Mouse (Mus musculus) heart, adult 9 months (tissue): Measurements from ENCODE around the gene Col4a2.

Experiments used
- DNase-seq, 2 experiments: peaks; one replicate each; pipeline ENCODE4 v3.0.0; 2022; ENCODE audit warnings: low spot score in 2 of 2

Col4a2 gene

DNA sequence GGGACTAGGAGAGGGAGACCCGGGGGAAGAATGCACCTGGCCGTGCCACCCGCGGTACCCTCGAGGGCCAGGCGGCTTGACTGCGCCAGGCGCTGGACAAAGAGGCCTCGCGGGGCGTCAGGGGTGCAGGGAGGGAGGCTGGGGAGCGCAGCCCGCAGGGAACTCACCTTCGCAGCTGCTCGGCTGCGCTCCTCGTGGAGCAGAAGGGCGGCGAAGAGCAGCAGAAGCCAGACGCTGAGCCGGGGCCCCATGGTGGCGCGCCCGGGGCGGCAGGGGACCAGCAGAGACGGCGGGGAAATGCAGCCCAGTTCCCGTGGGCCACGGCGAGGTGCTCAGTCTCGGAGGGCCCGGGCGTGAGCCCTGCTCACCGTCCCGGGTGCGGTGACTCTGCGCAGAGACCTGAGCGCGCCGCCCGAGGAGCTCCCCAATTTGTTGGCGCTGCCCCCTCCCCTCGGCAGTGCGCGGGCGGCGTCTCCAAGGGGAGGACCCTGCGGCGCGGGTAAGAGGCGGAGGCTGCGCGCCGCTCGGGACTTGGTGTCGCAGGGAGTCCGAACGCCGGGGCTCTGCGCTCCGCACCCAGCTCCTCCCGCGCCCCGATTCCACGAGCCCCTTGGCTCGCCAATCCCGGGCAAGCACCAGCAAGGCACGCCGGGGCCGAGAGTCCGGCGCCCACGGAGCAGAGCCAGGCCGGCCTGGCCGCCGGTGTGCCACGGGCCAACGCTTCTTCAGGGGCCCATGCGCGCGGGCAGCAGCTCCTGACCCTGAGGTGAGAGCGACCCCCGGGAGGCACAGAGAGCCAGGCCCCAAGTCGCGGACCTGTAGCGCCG, at the start of gene Col4a2, which contains the start of gene Col4a1:
Col4a2 (plus strand) TSS at position 457 of the 827 bp plus-strand sequence.
Col4a1 (minus strand) TSS at position 478 of the 827 bp plus-strand sequence.
- DNase-seq, result peak; percentile 78 to 81

DNA sequence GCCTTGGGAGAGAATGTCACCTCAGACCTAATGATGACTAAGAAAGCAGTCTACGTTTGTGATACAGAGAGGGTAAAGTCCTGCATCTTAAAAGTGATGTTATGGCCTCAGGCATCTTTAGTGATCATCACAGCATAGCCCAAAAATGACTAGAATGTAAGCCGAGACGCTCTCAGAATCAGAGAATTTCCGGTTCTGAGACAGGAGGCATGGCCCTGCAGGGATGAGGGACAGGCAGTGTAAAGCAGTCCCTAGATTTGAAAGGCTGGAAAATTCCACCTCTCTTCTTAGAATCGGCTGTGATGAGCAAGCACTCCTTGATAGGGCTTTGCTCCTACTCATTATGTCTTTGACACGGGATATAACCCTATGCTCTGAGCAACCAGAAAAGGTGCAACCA, 48.8 kb upstream of the Col4a2 start:
- no peak for DNase-seq

DNA sequence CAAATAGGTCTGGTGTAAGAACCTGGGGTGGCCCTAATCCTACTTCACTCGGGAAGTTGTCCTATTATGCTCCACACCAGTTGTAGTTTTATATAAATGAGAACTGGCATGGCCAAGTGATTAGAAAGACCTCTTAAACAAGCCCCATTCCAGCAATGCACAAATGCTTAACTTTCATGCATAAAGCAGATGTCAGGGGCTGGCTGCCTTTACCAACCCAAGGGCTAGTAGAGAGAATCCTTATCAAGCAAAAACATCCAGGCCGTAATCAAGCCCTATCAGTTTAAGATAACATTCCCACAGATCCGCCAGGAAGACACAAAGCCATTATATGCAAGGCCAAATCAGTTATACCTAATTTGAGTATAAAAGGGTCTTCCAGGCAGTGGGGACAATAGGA, 46.6 kb upstream of the Col4a2 start:
- DNase-seq, result peak in 1 of 2 experiments; percentile 40

GRCm38 (mm10) chr8:11266471-11266870, 46.1 kb upstream of the Col4a2 start:
- DNase-seq, result no peak

GRCm38 (mm10) chr8:11268753-11269152, 43.9 kb upstream of the Col4a2 start:
- DNase-seq, result no peak

DNA sequence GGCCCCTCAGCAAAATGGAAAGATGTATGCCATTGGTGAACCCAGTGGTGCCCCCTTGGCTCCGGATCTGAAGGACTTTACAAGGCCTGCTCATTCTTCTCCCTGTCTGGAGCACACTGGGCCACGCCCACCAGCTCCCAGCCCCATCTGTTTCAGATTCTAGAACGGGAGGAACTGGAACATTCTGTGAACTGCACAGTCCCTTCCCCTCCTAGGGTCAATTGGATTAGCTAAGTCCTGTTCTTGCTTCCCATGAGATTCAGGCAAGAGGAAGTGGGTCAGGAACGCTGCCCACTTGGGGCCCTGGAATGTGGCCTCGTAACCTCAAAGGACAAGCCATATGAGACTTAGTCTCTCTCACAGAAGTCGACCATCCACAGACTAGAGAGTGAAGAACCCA, 41.8 kb upstream of the Col4a2 start:
- peak; percentile 71 to 79 for DNase-seq

DNA sequence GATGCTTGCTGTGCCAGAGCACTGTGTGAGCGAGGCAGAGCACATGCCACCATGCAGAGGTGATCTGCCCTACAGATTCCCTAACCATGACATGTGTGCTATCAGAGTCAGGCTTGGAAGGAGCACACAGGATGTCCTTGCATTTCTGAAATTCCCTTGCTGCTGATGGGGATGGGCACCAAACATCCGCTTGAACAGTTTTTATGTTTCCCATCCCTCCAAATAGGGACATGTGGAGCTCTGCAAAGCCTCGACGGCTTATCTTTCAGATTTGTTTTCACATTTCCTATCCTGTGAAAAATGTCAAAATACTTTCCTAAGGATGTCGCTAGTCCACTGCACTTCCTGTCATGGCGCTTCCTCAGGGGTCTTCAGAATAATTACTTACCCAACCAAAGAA, 40.4 kb upstream of the Col4a2 start:
- DNase-seq, result no peak

DNA sequence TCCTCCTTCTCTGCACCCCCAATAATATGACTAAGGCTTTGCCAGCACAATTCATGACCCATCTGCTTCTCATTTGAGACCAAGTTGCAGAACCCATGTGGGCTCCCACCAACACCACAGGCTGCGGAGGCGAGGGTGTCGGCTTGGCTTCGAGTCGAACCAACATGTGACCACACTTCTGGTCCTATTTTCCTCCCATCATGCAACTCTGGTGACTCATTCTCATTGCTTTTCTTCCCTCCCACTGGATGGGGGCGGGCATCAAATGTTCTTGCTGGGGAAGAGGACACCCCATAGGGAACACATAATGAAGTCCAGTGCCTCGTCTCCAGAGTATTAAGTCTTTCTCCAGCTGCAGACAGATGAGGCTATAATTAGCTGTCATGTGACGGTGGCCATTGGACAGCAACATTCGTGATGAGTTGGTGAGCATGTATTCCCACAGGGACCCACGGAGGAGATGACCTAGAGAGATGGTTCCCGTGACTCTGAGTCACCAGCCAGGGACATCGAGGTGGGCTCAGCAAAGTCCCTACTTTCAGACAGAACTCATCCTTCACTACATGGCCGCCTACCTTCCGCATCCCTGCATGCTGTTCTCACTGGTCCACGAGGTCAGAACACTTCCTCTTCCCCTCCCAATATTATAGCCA, 39.0 kb upstream of the Col4a2 start:
- peak; percentile 90 to 91 for DNase-seq

DNA sequence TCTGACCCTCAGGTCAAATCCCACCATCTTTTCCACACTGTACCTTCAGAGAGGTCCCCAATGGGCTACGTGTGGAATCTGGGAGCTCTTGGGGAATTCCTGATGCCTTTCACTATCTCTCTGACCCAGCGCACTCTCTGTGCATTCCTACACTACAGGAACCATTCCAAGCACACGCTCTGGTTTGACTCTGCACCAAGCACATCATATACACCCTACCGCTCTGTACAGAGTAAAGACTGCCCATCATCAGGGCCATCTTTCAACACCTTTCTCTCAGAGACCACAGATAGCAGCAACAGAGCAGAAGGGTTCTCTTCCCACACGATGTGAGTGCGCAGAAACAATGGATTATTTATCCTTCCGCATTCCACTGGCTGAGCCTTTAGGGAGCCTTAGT, 38.2 kb upstream of the Col4a2 start:
- DNase-seq, result no peak

- no peak for DNase-seq
Observed at GRCm38 (mm10) chr8:11276286-11276685, 36.3 kb upstream of the Col4a2 start.

DNA sequence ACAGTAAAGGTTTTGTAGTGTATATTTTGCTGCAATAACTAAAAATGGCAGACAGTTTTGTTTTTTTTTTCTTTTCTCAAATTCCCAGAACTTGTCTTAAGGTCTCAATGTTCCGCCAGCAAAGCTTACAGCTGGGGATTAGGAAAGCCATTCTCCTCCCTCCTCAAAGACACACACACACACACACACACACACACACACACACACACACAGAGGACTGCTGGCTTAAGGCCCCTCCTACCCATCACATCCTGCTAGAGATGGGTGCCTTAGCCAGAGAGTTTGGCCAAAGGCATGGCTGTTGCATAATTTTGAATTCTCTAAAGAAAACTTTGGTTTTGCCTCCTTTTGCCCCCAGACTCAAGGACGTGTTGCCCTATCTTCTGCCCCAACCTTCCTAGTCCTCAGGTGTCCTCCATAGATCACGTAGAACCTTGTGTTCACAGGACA, 35.0 kb upstream of the Col4a2 start:
- DNase-seq, result peak; percentile 72

DNA sequence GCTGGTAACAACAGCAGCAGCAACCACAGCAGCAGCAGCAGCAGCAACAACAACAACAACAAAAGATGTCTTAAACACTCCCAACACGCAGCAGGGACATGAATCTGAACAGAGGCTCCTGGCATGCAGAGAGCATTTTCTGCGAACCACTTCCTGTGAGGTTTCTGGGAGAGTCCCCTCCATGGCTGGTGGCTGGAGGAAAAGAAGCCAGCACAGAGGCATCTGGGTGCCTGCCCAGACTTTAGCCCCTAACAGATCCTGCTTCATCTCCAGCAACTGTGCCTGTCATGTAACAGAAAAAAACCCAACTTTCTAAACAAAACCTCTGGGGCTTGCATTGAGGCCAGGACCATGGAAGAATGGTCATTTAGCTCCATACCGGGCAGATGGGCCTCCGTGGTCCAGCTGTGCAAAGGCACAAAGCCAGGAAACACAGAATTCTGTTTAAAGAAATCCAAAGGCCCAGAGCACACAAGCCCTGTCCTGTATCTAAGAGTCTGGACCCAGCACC, 34.4 kb upstream of the Col4a2 start:
- peak; percentile 79 to 83 for DNase-seq

GRCm38 (mm10) chr8:11279296-11279826, 33.2 kb upstream of the Col4a2 start:
- peak; percentile 49 to 76 for DNase-seq

GRCm38 (mm10) chr8:11280721-11281268, 31.8 kb upstream of the Col4a2 start:
- DNase-seq, result no peak

DNA sequence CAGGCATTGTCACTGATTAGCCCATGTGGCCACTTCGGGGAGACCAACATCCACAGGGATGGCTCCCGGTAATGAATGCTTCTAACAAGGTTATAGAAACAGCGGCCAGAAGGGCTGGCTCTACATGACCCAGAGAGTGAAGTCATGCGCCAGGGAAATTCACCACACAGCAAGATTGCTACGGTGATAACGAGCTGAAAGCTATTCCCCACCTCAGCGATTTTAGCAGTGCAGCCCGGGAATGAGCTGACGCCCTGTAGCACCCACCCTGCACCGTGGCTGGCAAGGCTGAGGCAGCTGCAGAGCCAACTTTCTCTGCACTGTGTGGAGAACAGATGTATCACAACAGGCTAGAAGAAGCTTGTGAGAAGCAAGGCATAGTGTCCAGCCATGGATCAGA, 30.5 kb upstream of the Col4a2 start:
- no peak for DNase-seq

DNA sequence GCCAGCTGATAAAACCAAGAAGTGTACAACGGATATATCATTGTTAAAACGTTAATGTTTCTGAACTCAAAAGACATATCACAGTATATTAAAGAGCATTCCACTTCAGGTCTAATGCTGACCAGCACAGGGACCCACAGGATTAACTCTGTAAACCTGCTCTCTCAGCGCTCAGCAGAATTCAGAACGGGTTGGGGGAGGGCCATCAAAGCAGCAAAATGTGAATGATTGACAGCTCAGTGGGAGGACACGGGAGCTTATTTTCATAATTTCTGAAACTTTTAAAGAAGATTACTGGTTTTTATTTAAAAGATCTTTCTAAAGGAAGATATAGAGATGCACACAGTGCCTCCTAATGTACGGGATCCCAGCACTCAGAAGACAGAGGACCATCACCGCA, 29.9 kb upstream of the Col4a2 start:
- no peak for DNase-seq

DNA sequence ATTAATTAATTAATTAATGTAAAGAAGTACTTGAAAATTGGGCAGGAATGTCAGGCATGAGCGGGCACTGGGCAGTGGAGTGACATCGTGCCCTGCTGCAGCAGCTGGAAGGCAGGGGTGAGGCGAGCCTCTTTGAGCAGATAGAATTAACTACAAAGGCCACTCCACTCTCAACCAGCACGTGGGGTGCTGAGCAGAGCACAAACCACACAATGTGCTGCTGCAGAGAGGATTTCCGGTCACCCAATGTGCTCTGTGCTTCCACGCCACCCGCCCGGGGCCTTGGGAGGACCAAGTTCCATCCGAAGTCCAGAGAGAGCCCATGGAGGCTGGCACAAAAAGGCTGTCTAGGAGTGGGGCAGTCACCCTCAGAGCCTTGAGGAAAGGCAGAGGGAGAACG, 29.4 kb upstream of the Col4a2 start:
- peak in 1 of 2 experiments; percentile 63 for DNase-seq

GRCm38 (mm10) chr8:11285437-11285836, 27.2 kb upstream of the Col4a2 start:
- DNase-seq, result peak in 1 of 2 experiments; percentile 63

DNA sequence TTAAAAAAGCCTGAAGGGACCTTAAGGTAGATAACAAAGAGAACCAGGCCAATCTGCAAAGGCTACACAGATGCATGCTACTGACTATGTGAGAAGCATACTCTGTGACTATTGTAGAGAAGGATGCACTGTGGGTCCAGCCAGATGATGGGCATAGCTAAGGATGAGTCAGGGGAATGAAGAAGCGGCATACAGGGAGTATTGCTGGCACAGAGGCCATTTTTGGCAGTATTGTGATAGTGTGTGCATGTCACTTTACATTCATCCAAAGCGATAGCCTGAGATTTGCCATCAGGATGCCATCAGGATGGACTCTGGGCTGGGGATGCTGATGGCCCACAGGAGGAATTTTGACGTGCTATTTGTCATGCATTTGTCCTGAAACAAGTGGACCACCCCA, 25.5 kb upstream of the Col4a2 start:
- DNase-seq, result no peak

GRCm38 (mm10) chr8:11288286-11288685, 24.3 kb upstream of the Col4a2 start:
- DNase-seq, result no peak

GRCm38 (mm10) chr8:11290533-11290932, 22.1 kb upstream of the Col4a2 start:
- DNase-seq, result no peak

DNA sequence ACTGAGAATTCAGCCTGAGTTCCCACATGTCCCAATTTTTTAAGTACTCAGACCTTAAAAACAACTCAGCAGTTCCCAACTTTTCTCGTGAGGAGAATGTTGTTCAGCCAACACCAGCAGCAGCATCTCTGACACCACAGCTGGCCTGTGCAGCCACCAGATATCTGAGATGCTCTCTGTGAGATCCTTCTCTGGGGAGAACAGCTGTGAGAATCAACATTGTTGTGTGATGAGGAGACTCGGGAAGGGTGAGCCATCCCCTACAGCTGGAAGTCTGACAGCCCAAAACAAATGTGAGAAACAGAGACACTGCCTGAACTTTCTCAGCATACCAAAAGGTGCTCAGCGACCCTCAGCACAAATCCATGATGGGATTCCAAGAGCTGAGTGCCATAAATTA, 20.0 kb upstream of the Col4a2 start:
- peak; percentile 56 to 76 for DNase-seq
